In the genomic region with DNA sequence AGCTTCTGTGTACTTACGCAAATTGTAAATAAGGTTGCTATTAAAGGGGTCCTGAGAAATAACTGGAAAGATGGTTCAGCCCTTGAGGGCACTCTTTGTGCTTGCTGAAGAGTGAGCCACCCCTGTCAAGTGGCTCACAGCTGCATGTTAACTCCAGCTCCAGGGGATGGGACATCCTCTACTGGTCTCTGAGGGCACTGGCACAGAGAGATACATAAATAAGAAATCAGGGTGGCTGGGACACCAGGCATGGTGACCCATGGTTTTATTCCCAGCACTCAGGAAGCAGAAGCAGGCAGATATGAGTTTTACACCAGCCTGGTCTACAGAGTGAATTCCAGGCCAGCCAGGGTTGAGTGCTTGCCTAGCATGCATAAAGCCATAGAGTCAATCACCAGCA, we compare ENCODE assay signal across 34 mouse cellular contexts. TPM values are rescaled to one million over a fixed set of nuclear protein-coding genes. Genes with fewer than 3 reads are reported as not detected.
"Had no signal": no experiment of that assay in that cellular context is flagged by ENCODE, and none has a peak within 500 bp of the region (broad histone marks: within the 10 kb centered on the region; RNA-seq: fewer than 3 reads in every experiment).

No protein-coding gene starts in this region.

- H3K4me2 ChIP-seq: heart, embryonic 12.5 days; heart, embryonic 13.5 days; heart, embryonic 15.5 days; hindbrain, embryonic 12.5 days; hindbrain, embryonic 13.5 days; hindbrain, embryonic 14.5 days; hindbrain, embryonic 15.5 days; intestine, embryonic 15.5 days; kidney, embryonic 15.5 days had no signal

- H3K36me3 ChIP-seq: heart, embryonic 12.5 days; heart, embryonic 13.5 days; heart, embryonic 15.5 days; hindbrain, embryonic 10.5 days; hindbrain, embryonic 12.5 days; hindbrain, embryonic 13.5 days; hindbrain, embryonic 15.5 days; intestine, embryonic 15.5 days; kidney, embryonic 15.5 days had no signal

- DNase-seq: heart, postnatal 10 days; heart, postnatal 14 days; heart, postnatal 36 days; heart, postnatal 4 days; kidney, adult 11 months; kidney, adult 18-20 months; kidney, adult 2 months; kidney, adult 8-10 months; kidney, adult 9 months; kidney, postnatal 10 days; kidney, postnatal 14 days; kidney, postnatal 25 days; kidney, postnatal 36 days; kidney, postnatal 4 days; layer of hippocampus, adult 9-11 months; layer of hippocampus, postnatal 36 days had no signal

- H3K27ac ChIP-seq: heart, embryonic 13.5 days; heart, embryonic 15.5 days; hindbrain, embryonic 10.5 days; hindbrain, embryonic 12.5 days; hindbrain, embryonic 13.5 days; hindbrain, embryonic 14.5 days; hindbrain, embryonic 15.5 days; hindbrain, postnatal 0 days; intestine, embryonic 15.5 days; kidney, embryonic 15.5 days; kidney, postnatal 0 days; layer of hippocampus, adult 2 months; left cerebral cortex, adult 2 months had no signal

- H3K27me3 ChIP-seq: heart, embryonic 12.5 days; heart, embryonic 13.5 days; heart, embryonic 15.5 days; hindbrain, embryonic 12.5 days; hindbrain, embryonic 13.5 days; hindbrain, embryonic 15.5 days; intestine, embryonic 15.5 days; kidney, embryonic 15.5 days had no signal

- H3K4me3 ChIP-seq: heart, embryonic 12.5 days; heart, embryonic 13.5 days; heart, embryonic 15.5 days; hindbrain, embryonic 10.5 days; hindbrain, embryonic 12.5 days; hindbrain, embryonic 13.5 days; hindbrain, embryonic 15.5 days; intestine, embryonic 15.5 days; kidney, embryonic 15.5 days; layer of hippocampus, adult 2 months; left cerebral cortex, adult 2 months had no signal

- H3K9me3 ChIP-seq: heart, embryonic 12.5 days; heart, embryonic 13.5 days; heart, embryonic 15.5 days; hindbrain, embryonic 10.5 days; hindbrain, embryonic 13.5 days; hindbrain, embryonic 15.5 days; intestine, embryonic 15.5 days; kidney, embryonic 15.5 days had no signal

- H3K4me1 ChIP-seq: intestine, embryonic 15.5 days had no signal

- ATAC-seq: hindbrain, embryonic 16.5 days; hindbrain, postnatal 0 days; inflammation-experienced regulatory T-cells, adult 6 months; intestine, embryonic 15.5 days; intestine, embryonic 16.5 days; intestine, postnatal 0 days had no signal

- H3K9ac ChIP-seq: heart, embryonic 12.5 days; heart, embryonic 13.5 days; heart, embryonic 15.5 days; hindbrain, embryonic 12.5 days; hindbrain, embryonic 13.5 days; hindbrain, embryonic 14.5 days; hindbrain, embryonic 15.5 days; intestine, embryonic 15.5 days; kidney, embryonic 15.5 days had no signal

RNA-seq across cellular contexts. Expression of a gene that starts 26.0 kb away (rescaled TPM):
- polyA plus RNA-seq: inflammation-experienced regulatory T-cells, adult 6 months had no signal
